Mouse (Mus musculus) urinary bladder, postnatal 25 days (tissue): ENCODE results near the gene Eif4a3.
"Not testable (repeated sequence)": the region's sequence is repeated elsewhere in the genome, so short reads cannot be mapped to it uniquely, and the experiment has no call there.

Experiments
- DNase-seq: peaks from one replicate; pipeline ENCODE4 v3.0.0; 2022; ENCODE audit warnings: low spot score

The Eif4a3 gene

GRCm38 (mm10) chr11:119298917-119299316 is 972 bp downstream of the Eif4a3 start:
- DNase-seq: no peak

- DNase-seq: no peak
These were observed 1.9 kb downstream of the Eif4a3 start for GRCm38 (mm10) chr11:119297996-119298395.

GRCm38 (mm10) chr11:119292861-119293260 is 7.0 kb downstream of the Eif4a3 start:
- not testable (repeated sequence) for DNase-seq

- DNase-seq: no peak
These were observed 12.5 kb downstream of the Eif4a3 start for GRCm38 (mm10) chr11:119287207-119287992.

- no peak for DNase-seq
These were observed 13.9 kb downstream of the Eif4a3 start for GRCm38 (mm10) chr11:119285791-119286527.

GRCm38 (mm10) chr11:119281030-119281429 is 18.9 kb downstream of the Eif4a3 start:
- DNase-seq: no peak

GRCm38 (mm10) chr11:119273186-119273930 is 26.5 kb downstream of the Eif4a3 start:
- DNase-seq: no peak

GRCm38 (mm10) chr11:119272492-119272891 is 27.4 kb downstream of the Eif4a3 start:
- DNase-seq: not testable (repeated sequence)

- no peak for DNase-seq
These were observed 31.2 kb downstream of the Eif4a3 start for GRCm38 (mm10) chr11:119268557-119269195.

- DNase-seq: peak; percentile 98
These were observed 31.9 kb downstream of the Eif4a3 start, which contains the start of gene Gaa for GRCm38 (mm10) chr11:119267768-119268556. TSS of gene Gaa (plus strand) at chr11:119267887.

- no peak for DNase-seq
These were observed 32.6 kb downstream of the Eif4a3 start for GRCm38 (mm10) chr11:119267241-119267674.

- no peak for DNase-seq
These were observed 34.1 kb downstream of the Eif4a3 start for GRCm38 (mm10) chr11:119265811-119266210.

- no peak for DNase-seq
These were observed 35.5 kb downstream of the Eif4a3 start for GRCm38 (mm10) chr11:119264413-119264812.

- DNase-seq: no peak
These were observed 39.9 kb downstream of the Eif4a3 start for GRCm38 (mm10) chr11:119259977-119260376.

- DNase-seq: peak; percentile 57
These were observed 41.1 kb downstream of the Eif4a3 start for GRCm38 (mm10) chr11:119258572-119259322.

GRCm38 (mm10) chr11:119258216-119258571 is 41.7 kb downstream of the Eif4a3 start:
- DNase-seq: no peak

- not testable (repeated sequence) for DNase-seq
These were observed 43.3 kb downstream of the Eif4a3 start for GRCm38 (mm10) chr11:119256557-119256956.

- no peak for DNase-seq
These were observed 46.9 kb downstream of the Eif4a3 start for GRCm38 (mm10) chr11:119252854-119253541.

- DNase-seq: no peak
These were observed 48.9 kb downstream of the Eif4a3 start for GRCm38 (mm10) chr11:119250998-119251397.

GRCm38 (mm10) chr11:119249011-119249410 is 50.9 kb downstream of the Eif4a3 start:
- peak; percentile 64 for DNase-seq
